8 mouse cellular contexts compared by ENCODE assay signal in the genomic region with DNA sequence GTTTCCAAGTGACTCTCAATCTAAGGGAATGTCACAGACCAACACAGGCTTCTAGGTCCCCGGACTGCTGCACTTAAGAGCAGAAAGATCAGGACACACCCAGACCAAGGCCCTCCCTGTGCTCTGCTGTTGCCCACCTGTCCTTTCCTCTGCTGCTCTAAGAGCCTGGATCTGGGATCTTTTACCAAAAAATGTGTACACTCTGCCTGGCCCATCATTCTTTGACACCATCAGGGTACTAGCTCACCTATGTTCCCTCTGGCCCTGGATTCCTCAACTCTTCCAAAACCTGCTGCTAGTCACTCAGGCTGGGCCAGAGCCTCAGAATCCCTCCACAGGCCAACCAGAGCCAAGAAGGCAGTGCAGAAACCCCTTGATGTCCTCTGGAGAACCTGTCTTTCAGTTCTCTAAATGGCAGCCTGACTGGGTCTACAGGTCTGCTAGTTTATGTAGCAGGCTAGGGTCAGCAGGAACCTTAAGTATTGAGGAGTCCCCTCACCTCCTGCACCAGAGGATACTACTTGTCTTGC. TPM values are rescaled to one million over a fixed set of nuclear protein-coding genes. Genes with fewer than 3 reads are reported as not detected.
DNase-seq lines count a peak whose midpoint lies in the region; ATAC-seq and TF ChIP-seq lines count a peak whose summit lies in the region.

No protein-coding gene starts in this region.

- peaks cover 32% of the 10 kb centered on the region for H3K36me3 ChIP-seq in embryonic facial prominence, embryonic 12.5 days
- H3K36me3 ChIP-seq in kidney, postnatal 0 days (ENCODE audit: insufficient read depth, low read length), result peaks cover 3% of the 10 kb centered on the region; the same call in 1 of the 2 replicates
- no peaks in the 10 kb centered on the region for H3K36me3 ChIP-seq in stomach, embryonic 16.5 days (ENCODE audit: control insufficient read depth, insufficient read depth, low read length)

- H3K4me1 ChIP-seq in embryonic facial prominence, embryonic 12.5 days, result peaks cover 43% of the 10 kb centered on the region
- peaks cover 24% of the 10 kb centered on the region for H3K4me1 ChIP-seq in kidney, postnatal 0 days (replicated peaks; ENCODE audit: insufficient read depth, low read length)
- peaks cover 52% of the 10 kb centered on the region for H3K4me1 ChIP-seq in stomach, embryonic 16.5 days (ENCODE audit: control insufficient read depth, insufficient read depth, low read length)

- peak; percentile 2 for DNase-seq in adrenal gland, adult 8-10 months
- no peak for DNase-seq in adrenal gland, postnatal 36 days
- DNase-seq in layer of hippocampus, adult 9-11 months, result peak; percentile 1
- no peak for DNase-seq in layer of hippocampus, postnatal 14 days (ENCODE audit: low spot score in 2 of 2)
- no peak for DNase-seq in kidney, postnatal 0 days (ENCODE audit: low spot score)

- H3K4me2 ChIP-seq in embryonic facial prominence, embryonic 12.5 days (replicated peaks), result peak overlapping the region; percentile 85; the same call in 1 of the 2 replicates
- H3K4me2 ChIP-seq in kidney, postnatal 0 days (ENCODE audit: low read length), result peak overlapping the region; percentile 90
- H3K4me2 ChIP-seq in stomach, embryonic 16.5 days (ENCODE audit: low read depth, low read length), result peak overlapping the region; percentile 78; the same call in 1 of the 2 replicates

- no peak overlapping the region for H3K27ac ChIP-seq in embryonic facial prominence, embryonic 12.5 days
- no peak overlapping the region for H3K27ac ChIP-seq in kidney, postnatal 0 days
- no peak overlapping the region for H3K27ac ChIP-seq in stomach, embryonic 16.5 days (ENCODE audit: low read length)

- H3K9ac ChIP-seq in embryonic facial prominence, embryonic 12.5 days, result no peak overlapping the region
- H3K9ac ChIP-seq in kidney, postnatal 0 days (ENCODE audit: low read depth, low read length), result no peak overlapping the region
- peak overlapping the region; percentile 93; the same call in 1 of the 2 replicates for H3K9ac ChIP-seq in stomach, embryonic 16.5 days (ENCODE audit: low read length)

- H3K4me3 ChIP-seq in embryonic facial prominence, embryonic 12.5 days, result no peak overlapping the region
- no peak overlapping the region for H3K4me3 ChIP-seq in kidney, postnatal 0 days (replicated peaks; ENCODE audit: low read depth, low read length)
- H3K4me3 ChIP-seq in stomach, embryonic 16.5 days (replicated peaks; ENCODE audit: low read length), result no peak overlapping the region

- TF ChIP-seq CTCF in kidney, postnatal 0 days (IDR thresholded peaks at IDR 0.05; ENCODE audit: low read depth), result no peak

- WGBS in embryonic facial prominence, embryonic 12.5 days, result 89% methylated on average over 1 of the region's 1 CpGs
- WGBS in kidney, postnatal 0 days, result 91% methylated on average over 1 of the region's 1 CpGs
- WGBS in stomach, embryonic 16.5 days, result 89% methylated on average over 1 of the region's 1 CpGs

- no peaks in the 10 kb centered on the region for H3K27me3 ChIP-seq in embryonic facial prominence, embryonic 12.5 days
- H3K27me3 ChIP-seq in kidney, postnatal 0 days (ENCODE audit: insufficient read depth, low read length), result no peaks in the 10 kb centered on the region
- H3K27me3 ChIP-seq in stomach, embryonic 16.5 days (ENCODE audit: control insufficient read depth, insufficient read depth, low read length), result no peaks in the 10 kb centered on the region

- no peaks in the 10 kb centered on the region for H3K9me3 ChIP-seq in embryonic facial prominence, embryonic 12.5 days
- H3K9me3 ChIP-seq in kidney, postnatal 0 days (replicated peaks; ENCODE audit: low read length), result no peaks in the 10 kb centered on the region
- H3K9me3 ChIP-seq in stomach, embryonic 16.5 days (replicated peaks; ENCODE audit: control insufficient read depth, low read length), result no peaks in the 10 kb centered on the region

- ATAC-seq in embryonic facial prominence, embryonic 12.5 days (ENCODE audit: insufficient number of reproducible peaks, insufficient read depth, low FRiP score, low TSS enrichment), result no peak
- no peak for ATAC-seq in kidney, postnatal 0 days (replicated peaks; ENCODE audit: low FRiP score, low read depth)
- no peak for ATAC-seq in stomach, embryonic 16.5 days (ENCODE audit: insufficient read depth, low FRiP score)
- no peak for ATAC-seq in inflammation-experienced regulatory T-cells, adult 6 months

RNA-seq across cellular contexts. Expression of gene Mxd4, which starts 2.4 kb away (rescaled TPM):
- total RNA-seq in adrenal gland, adult 8-10 months (2022), result 100 to 1,000 TPM; 118 to 131 (median 125) TPM
- total RNA-seq in adrenal gland, postnatal 36 days (2021), result 100 to 1,000 TPM; 133 to 137 TPM
- 10 to 100 TPM; 79.2 to 89.4 TPM for total RNA-seq in layer of hippocampus, postnatal 14 days (2021)
- polyA plus RNA-seq in embryonic facial prominence, embryonic 12.5 days (2016; fragmentation: Nextera tagmentation; extraction: Ambion mirVana), result 39.8 and 41.8 TPM in 2 replicates
- 34.6 and 35.7 TPM in 2 replicates for polyA plus RNA-seq in kidney, postnatal 0 days (2015; fragmentation: Nextera tagmentation; extraction: Ambion mirVana)
- polyA plus RNA-seq in stomach, embryonic 16.5 days (2015; fragmentation: Nextera tagmentation; extraction: Ambion mirVana), result 32.8 and 36.9 TPM in 2 replicates
- polyA plus RNA-seq in inflammation-experienced regulatory T-cells, adult 6 months (2017; shearing (Covaris generic)), result 100 to 1,000 TPM in 2 of 3 experiments, 10 to 100 TPM in 1; 94.4 to 152 (median 117) TPM

RNA-seq across cellular contexts. Expression of gene Haus3, which starts 15.8 kb away (rescaled TPM):
- total RNA-seq in adrenal gland, adult 8-10 months (2022), result 1 to 10 TPM; 6.5 to 7.8 (median 7.7) TPM
- total RNA-seq in adrenal gland, postnatal 36 days (2021), result 10 to 100 TPM in 1 of 2 experiments, 1 to 10 TPM in 1; 8.9 to 10.3 TPM
- total RNA-seq in layer of hippocampus, postnatal 14 days (2021), result 1 to 10 TPM; 5.8 to 7.5 TPM
- 39.2 and 45.1 TPM in 2 replicates for polyA plus RNA-seq in embryonic facial prominence, embryonic 12.5 days (2016; fragmentation: Nextera tagmentation; extraction: Ambion mirVana)
- polyA plus RNA-seq in kidney, postnatal 0 days (2015; fragmentation: Nextera tagmentation; extraction: Ambion mirVana), result 22.3 and 25.7 TPM in 2 replicates
- 26.2 and 30.9 TPM in 2 replicates for polyA plus RNA-seq in stomach, embryonic 16.5 days (2015; fragmentation: Nextera tagmentation; extraction: Ambion mirVana)
- 10 to 100 TPM; 87.3 to 95.6 (median 90.8) TPM for polyA plus RNA-seq in inflammation-experienced regulatory T-cells, adult 6 months (2017; shearing (Covaris generic))

RNA-seq across cellular contexts. Expression of gene Poln, which starts 15.9 kb away (rescaled TPM):
- 1 to 10 TPM; 2.5 to 7.1 (median 5.3) TPM for total RNA-seq in adrenal gland, adult 8-10 months (2022)
- 1 to 10 TPM; 8.0 to 8.5 TPM for total RNA-seq in adrenal gland, postnatal 36 days (2021)
- total RNA-seq in layer of hippocampus, postnatal 14 days (2021), result under 1 TPM; 0.67 to 0.81 TPM
- polyA plus RNA-seq in embryonic facial prominence, embryonic 12.5 days (2016; fragmentation: Nextera tagmentation; extraction: Ambion mirVana), result 0.64 and 1.2 TPM in 2 replicates
- polyA plus RNA-seq in kidney, postnatal 0 days (2015; fragmentation: Nextera tagmentation; extraction: Ambion mirVana), result 0.23 and 0.55 TPM in 2 replicates
- polyA plus RNA-seq in stomach, embryonic 16.5 days (2015; fragmentation: Nextera tagmentation; extraction: Ambion mirVana), result 0.72 and 1.1 TPM in 2 replicates
- polyA plus RNA-seq in inflammation-experienced regulatory T-cells, adult 6 months (2017; shearing (Covaris generic)), result 1 to 10 TPM in 2 of 3 experiments, under 1 TPM in 1; 0.47 to 5.8 (median 1.5) TPM

Comparison
In these comparisons a context has a peak if more than half of its experiments do, and no peak if none do; other contexts are left out.
1. DNase-seq: peak in adrenal gland, adult 8-10 months (single experiment) and layer of hippocampus, adult 9-11 months (single experiment); none in adrenal gland, postnatal 36 days (0 of 2), layer of hippocampus, postnatal 14 days (0 of 2) and kidney, postnatal 0 days (single experiment).
2. Peak in every context shown above with its lines, with median percentiles within 50 percentile points of each other: H3K4me2 ChIP-seq.